Mouse (Mus musculus) cerebellum, adult 18-20 months (tissue): ENCODE results near the gene Gm11569.
"Not testable (repeated sequence)": the region's sequence is repeated elsewhere in the genome, so short reads cannot be mapped to it uniquely, and the experiment has no call there.

Experiments
- DNase-seq, 2 experiments: peaks; one replicate each; pipeline ENCODE4 v3.0.0; 2021

Gene Gm11569

GRCm38 (mm10) chr11:99798832-99799231, at the start of gene Gm11569:
Gm11569 (minus strand) TSS chr11:99798932.
- DNase-seq: not testable (repeated sequence)

DNA sequence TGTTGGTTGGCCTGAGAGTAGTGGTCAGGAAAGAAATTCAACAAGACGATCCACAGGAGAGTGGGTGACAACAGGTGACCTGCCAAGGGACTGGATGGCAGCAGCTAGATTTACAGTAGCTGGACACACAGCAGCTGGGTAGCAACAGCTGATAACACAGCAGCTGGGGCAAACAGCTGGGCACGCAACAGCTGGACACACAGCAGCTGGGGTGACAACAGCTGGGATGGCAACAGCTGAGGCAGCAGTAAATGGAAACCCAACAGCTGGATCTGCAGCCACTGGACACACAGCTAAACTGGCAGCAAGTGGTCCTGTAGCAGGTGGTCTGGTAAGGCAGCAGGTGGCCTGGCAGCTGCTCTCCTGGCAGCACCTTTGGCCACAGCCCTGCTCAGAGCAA, 48.0 kb upstream of the Gm11569 start:
- DNase-seq: no peak

DNA sequence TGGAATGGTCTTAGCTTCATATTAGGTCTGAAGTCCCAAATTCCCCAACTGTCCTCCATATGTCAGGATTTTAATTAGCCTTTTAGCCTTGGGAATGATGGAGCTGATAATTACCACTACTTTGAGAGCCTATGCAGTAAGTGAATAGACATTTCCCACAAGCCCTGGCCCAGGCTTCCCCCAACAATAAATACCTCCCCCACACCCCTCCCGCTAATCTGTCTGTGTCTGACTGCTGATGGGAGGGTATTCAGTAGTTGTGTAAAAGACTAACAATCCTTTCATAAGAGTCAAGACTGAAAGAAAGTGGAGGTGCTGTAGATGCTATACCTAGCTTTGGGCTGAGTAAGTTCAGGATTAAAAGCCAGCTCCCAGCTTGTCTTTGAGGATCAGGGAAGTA, 43.5 kb upstream of the Gm11569 start:
- no peak for DNase-seq

DNA sequence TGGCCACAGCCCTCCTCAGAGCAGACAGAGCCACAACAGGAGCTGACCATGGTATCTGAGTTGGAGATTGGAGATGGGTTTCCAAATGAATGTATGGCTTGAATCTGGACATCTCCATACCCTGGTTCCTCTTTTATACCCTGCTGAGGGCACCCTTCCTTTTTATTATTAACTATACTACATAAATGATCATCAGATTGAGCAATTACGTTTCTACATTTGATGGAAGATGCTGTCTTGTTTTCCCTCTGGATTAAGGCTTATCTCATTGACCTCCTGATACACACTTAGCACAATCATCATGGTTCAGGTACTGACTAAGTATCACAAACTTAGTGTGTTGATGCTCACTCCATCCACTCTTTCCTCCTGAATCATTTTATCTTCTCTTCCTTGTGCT, 39.2 kb upstream of the Gm11569 start, which contains the start of gene 2300003K06Rik:
TSS of gene 2300003K06Rik (minus strand) at position 101 of the 400 bp plus-strand sequence.
- DNase-seq: no peak

- DNase-seq: not testable (repeated sequence)
These were observed 16.8 kb upstream of the Gm11569 start, which contains the start of gene Gm11564 for GRCm38 (mm10) chr11:99815566-99815965. Gm11564 (minus strand) TSS chr11:99815666.

DNA sequence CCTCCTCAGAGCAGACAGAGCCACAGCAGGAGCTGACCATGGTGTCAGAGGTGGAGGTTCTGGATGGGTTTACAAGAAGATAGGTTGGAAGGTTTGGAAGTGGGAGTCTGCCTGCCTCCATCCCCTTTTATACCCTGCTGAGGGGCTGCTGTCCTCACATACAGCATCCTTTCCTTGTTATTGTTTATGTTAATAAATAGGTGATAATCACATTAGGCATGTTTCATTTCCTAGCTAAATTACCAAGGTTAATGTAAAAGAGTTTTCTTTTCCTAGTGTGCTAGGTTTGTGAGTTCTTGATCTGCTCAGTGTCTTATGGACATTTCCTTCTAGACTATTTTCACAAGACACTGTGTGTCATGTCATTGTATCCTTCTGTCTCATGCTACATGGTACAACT, 11.1 kb upstream of the Gm11569 start, which contains the start of gene Krtap4-13:
TSS of gene Krtap4-13 (minus strand) at position 101 of the 400 bp plus-strand sequence.
- not testable (repeated sequence) for DNase-seq

GRCm38 (mm10) chr11:99804346-99804745, 5.6 kb upstream of the Gm11569 start, which contains the start of gene Gm11554:
Gm11554 (minus strand) TSS chr11:99804446.
- not testable (repeated sequence) for DNase-seq

GRCm38 (mm10) chr11:99793367-99793766, 5.4 kb downstream of the Gm11569 start, which contains the start of gene Gm11596:
Gm11596 (minus strand) TSS chr11:99793467.
- DNase-seq: no peak

DNA sequence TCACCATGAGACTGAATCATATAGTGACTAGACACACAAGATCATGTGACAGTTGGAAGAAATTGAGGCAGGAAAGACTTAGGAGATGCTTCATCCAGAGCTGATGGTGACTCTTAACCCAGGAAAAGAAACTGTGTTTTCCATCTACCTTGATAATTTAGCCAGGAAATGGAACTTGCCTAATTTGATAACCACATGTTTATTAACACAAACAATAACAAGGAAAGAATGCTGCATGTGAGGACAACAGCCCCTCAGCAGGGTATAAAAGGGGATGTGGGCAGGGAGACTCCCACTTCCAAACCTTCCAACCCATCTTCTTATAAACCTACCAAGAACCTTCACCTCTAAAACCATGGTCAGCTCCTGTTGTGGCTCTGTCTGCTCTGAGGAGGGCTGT, 13.8 kb downstream of the Gm11569 start, which contains the start of gene Krtap4-9:
TSS of gene Krtap4-9 (plus strand) at position 301 of the 400 bp plus-strand sequence.
- DNase-seq: not testable (repeated sequence)

DNA sequence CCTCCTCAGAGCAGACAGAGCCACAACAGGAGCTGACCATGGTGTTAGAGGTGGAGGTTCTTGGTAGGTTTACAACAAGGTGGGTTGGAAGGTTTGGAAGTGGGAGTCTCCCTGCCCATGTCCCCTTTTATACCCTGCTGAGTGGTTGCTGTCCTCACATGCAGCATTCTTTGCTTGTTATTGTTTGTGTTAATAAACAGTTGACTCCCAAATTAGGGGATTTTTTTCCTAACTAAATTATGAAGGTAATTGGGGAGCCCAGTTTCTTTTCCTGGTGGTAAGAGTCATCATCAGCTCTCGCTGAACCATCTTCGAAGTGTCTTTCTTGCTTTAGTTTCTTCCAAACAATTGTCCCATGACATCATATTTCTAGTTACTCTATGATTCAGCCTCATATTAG, 18.1 kb downstream of the Gm11569 start, which contains the start of gene Krtap4-8:
TSS of gene Krtap4-8 (minus strand) at position 101 of the 400 bp plus-strand sequence.
- DNase-seq: no peak

- DNase-seq: no peak
These were observed 20.3 kb downstream of the Gm11569 start for GRCm38 (mm10) chr11:99778401-99778800.

GRCm38 (mm10) chr11:99772813-99773212, 25.9 kb downstream of the Gm11569 start, which contains the start of gene Gm11595:
Gm11595 (minus strand) TSS chr11:99772913.
- not testable (repeated sequence) for DNase-seq

- no peak for DNase-seq
These were observed 30.3 kb downstream of the Gm11569 start for GRCm38 (mm10) chr11:99768410-99768809.

GRCm38 (mm10) chr11:99758877-99759276, 39.9 kb downstream of the Gm11569 start:
- no peak for DNase-seq
